Mouse (Mus musculus): ENCODE measurements around the gene Plekha5.

DNA sequence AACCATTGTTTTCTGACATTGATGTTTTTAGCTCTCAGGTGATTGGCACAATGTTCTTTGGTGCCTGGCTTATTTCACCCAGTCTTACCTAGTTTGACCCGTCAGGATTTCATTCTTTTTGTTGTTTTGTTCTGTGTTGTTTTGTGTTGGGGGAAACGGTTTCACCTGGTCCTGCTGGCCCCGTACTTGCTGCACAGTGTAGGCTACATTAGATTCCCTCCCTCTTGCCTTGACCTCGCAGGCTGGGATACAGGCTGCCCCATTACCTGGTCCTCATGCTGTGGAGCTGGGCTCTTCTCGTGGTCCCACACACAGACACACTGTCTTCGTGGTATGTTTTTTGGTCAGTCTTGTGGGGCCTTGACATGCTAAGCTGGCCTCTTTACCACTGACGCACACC, 20.3 kb downstream of the Plekha5 start:
- TF ChIP-seq CTCF (IDR thresholded peaks at IDR 0.05; ENCODE audit: insufficient read depth, low read depth, low read length) (no peak), POLR2A (IDR thresholded peaks at IDR 0.05; ENCODE audit: insufficient read depth, low read depth, low read length) (no peak)

All from olfactory bulb, adult 2 months (tissue).